14 mouse cellular contexts compared by ENCODE assay signal in genomic region chr19:44825819-44826218, GRCm38 (mm10).
DNase-seq lines count a peak whose midpoint lies in the region; ATAC-seq lines count a peak whose summit lies in the region.
"Had no signal": no experiment of that assay in that cellular context is flagged by ENCODE, and none has a peak within 500 bp of the region (broad histone marks: within the 10 kb centered on the region; RNA-seq: fewer than 3 reads in every experiment).

No protein-coding gene starts in this region.

- no peak overlapping the region for H3K27ac ChIP-seq in hindbrain, embryonic 10.5 days
- no peak overlapping the region for H3K27ac ChIP-seq in hindbrain, embryonic 12.5 days
- H3K27ac ChIP-seq: forebrain, embryonic 15.5 days; left cerebral cortex, adult 2 months had no signal

- H3K4me1 ChIP-seq in hindbrain, embryonic 10.5 days (replicated peaks) = peaks cover 32% of the 10 kb centered on the region
- H3K4me1 ChIP-seq in hindbrain, embryonic 12.5 days = peaks cover 30% of the 10 kb centered on the region

- no peak for ATAC-seq in hindbrain, embryonic 12.5 days (ENCODE audit: low FRiP score)
- ATAC-seq: forebrain, embryonic 15.5 days had no signal

- no peaks in the 10 kb centered on the region for H3K36me3 ChIP-seq in hindbrain, embryonic 10.5 days
- H3K36me3 ChIP-seq in hindbrain, embryonic 12.5 days = no peaks in the 10 kb centered on the region
- H3K36me3 ChIP-seq: forebrain, embryonic 15.5 days had no signal

- H3K4me2 ChIP-seq in hindbrain, embryonic 12.5 days (replicated peaks) = no peak overlapping the region
- H3K4me2 ChIP-seq: forebrain, embryonic 15.5 days had no signal

- H3K27me3 ChIP-seq in hindbrain, embryonic 10.5 days (ENCODE audit: insufficient read depth, poor library complexity, severe bottlenecking) = peaks cover 57% of the 10 kb centered on the region
- peaks cover 40% of the 10 kb centered on the region for H3K27me3 ChIP-seq in hindbrain, embryonic 12.5 days

- WGBS in hindbrain, embryonic 10.5 days = 29% methylated on average over 4 of the region's 4 CpGs
- 29% methylated on average over 4 of the region's 4 CpGs for WGBS in hindbrain, embryonic 12.5 days

- H3K4me3 ChIP-seq in hindbrain, embryonic 10.5 days = no peak overlapping the region
- no peak overlapping the region for H3K4me3 ChIP-seq in hindbrain, embryonic 12.5 days
- H3K4me3 ChIP-seq: forebrain, embryonic 15.5 days; left cerebral cortex, adult 2 months had no signal

- intact Hi-C loops in left cerebral cortex, postnatal 10 days (cut with DNase I) = no loop called here

- peak; percentile 40 for DNase-seq in hindbrain, embryonic 10.5 days (ENCODE audit: low spot score)
- peak; percentile 44 for DNase-seq in retina, embryonic 14.5 days (ENCODE audit: low spot score)
- no peak for DNase-seq in retina, postnatal 1 day
- peak; percentile 41 to 57 for DNase-seq in kidney, postnatal 4 days
- DNase-seq in testis, postnatal 14 days (ENCODE audit: low spot score) = no peak
- DNase-seq in left cerebral cortex, postnatal 10 days (ENCODE audit: extremely low spot score in 1 of 2, low spot score in 2 of 2) = no peak
- DNase-seq in urinary bladder, postnatal 36 days (ENCODE audit: low spot score in 2 of 2) = no peak
- DNase-seq: adrenal gland, postnatal 25 days; cerebellum, adult 9-10 months; heart, postnatal 4 days; lung, postnatal 4 days had no signal

- H3K9me3 ChIP-seq in hindbrain, embryonic 10.5 days = no peaks in the 10 kb centered on the region
- H3K9me3 ChIP-seq in hindbrain, embryonic 12.5 days (replicated peaks) = no peaks in the 10 kb centered on the region
- H3K9me3 ChIP-seq: forebrain, embryonic 15.5 days had no signal

- no peak overlapping the region for H3K9ac ChIP-seq in hindbrain, embryonic 12.5 days
- H3K9ac ChIP-seq: forebrain, embryonic 15.5 days had no signal

Comparison
In these comparisons a context has a peak if more than half of its experiments do, and no peak if none do; other contexts are left out.
1. DNase-seq: peak in hindbrain, embryonic 10.5 days (single experiment), retina, embryonic 14.5 days (single experiment) and kidney, postnatal 4 days (2 of 2); none in retina, postnatal 1 day (single experiment), testis, postnatal 14 days (single experiment), left cerebral cortex, postnatal 10 days (0 of 2) and urinary bladder, postnatal 36 days (0 of 2).